Mouse (Mus musculus) C2C12 (cell line): Measurements from ENCODE around the gene Vmn1r195.

Experiments
- CTCF ChIP-seq: IDR thresholded peaks from one replicate; pipeline ENCODE4 v1.5.1; 2011; ENCODE audit not compliant: control insufficient read depth, insufficient read depth, insufficient read length
- MYOG ChIP-seq: IDR thresholded peaks from one replicate; pipeline ENCODE4 v1.6.1; 2011; ENCODE audit not compliant: control insufficient read depth, insufficient read length; ENCODE audit errors: extremely low read depth
- USF1 ChIP-seq: IDR thresholded peaks from one replicate; pipeline ENCODE4 v1.6.1; 2011; ENCODE audit warnings: low read depth, mild to moderate bottlenecking, control low read depth, moderate library complexity

DNA sequence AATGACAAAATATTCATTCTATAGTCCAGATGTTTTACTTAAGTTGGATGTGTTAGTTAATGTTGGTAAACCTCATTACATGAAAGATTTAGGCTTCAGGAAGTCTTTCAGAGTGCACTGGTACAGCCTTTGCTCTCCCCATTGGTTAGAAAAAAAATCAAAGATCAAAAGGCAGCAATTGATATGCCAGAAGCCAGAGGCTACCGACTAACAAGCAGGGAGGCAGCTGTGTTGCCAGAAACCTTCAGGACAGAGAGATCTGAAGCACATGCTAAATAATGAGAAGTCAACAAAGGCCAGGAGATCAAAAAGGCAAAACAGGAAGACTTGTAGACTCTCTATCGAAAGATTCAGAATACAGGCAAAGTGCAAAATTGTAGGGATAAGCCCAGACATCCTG, 1.4 kb downstream of the Vmn1r195 start:
- TF ChIP-seq MYOG (no peak), CTCF (no peak), USF1 (no peak)
